In the genomic region with DNA sequence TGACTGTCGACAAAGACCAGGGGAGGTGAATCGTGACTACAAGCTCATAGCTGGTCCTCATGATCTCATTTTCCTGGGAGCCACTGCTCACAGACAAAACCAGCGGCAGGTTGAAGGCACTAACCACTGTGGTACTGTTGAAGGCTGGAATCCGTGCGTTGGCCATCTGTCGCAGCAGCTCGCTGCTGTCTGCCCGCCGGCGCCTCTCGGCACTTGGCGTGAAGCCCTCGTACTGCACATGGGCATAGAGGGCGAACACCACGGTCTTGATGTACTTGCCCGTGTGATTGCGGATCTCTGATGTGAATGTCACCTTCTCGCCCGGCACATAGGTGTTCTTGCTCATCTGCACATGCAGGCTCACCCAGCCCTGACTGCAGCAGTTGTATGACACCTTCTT, we compare ENCODE assay signal across 24 mouse cellular contexts. TPM values are rescaled to one million over a fixed set of nuclear protein-coding genes. Genes with fewer than 3 reads are reported as not detected.
DNase-seq lines count a peak whose midpoint lies in the region; ATAC-seq and TF ChIP-seq lines count a peak whose summit lies in the region.
"Had no signal": no experiment of that assay in that cellular context is flagged by ENCODE, and none has a peak within 500 bp of the region (broad histone marks: within the 10 kb centered on the region; RNA-seq: fewer than 3 reads in every experiment).

No protein-coding gene starts in this region.

- H3K4me1 ChIP-seq in heart, embryonic 16.5 days (ENCODE audit: control insufficient read depth, insufficient read depth, low read length): peaks cover 8% of the 10 kb centered on the region
- peaks cover 23% of the 10 kb centered on the region for H3K4me1 ChIP-seq in cerebellum, adult 2 months (ENCODE audit: control insufficient read depth, insufficient read depth, low read length)

- no peak overlapping the region for H3K9ac ChIP-seq in heart, embryonic 16.5 days (ENCODE audit: low read length)
- H3K9ac ChIP-seq: forebrain, embryonic 13.5 days; intestine, embryonic 15.5 days; kidney, embryonic 15.5 days; liver, embryonic 12.5 days; lung, embryonic 15.5 days; midbrain, embryonic 13.5 days; neural tube, embryonic 15.5 days had no signal

- no peaks in the 10 kb centered on the region for H3K9me3 ChIP-seq in heart, embryonic 16.5 days (replicated peaks; ENCODE audit: control insufficient read depth, low read length)
- H3K9me3 ChIP-seq: forebrain, embryonic 13.5 days; hindbrain, embryonic 10.5 days; intestine, embryonic 15.5 days; kidney, embryonic 15.5 days; liver, embryonic 12.5 days; lung, embryonic 15.5 days; midbrain, embryonic 13.5 days; neural tube, embryonic 15.5 days had no signal

- no peak overlapping the region for H3K4me3 ChIP-seq in heart, embryonic 16.5 days (ENCODE audit: low read length)
- H3K4me3 ChIP-seq in cerebellum, adult 2 months (replicated peaks; ENCODE audit: insufficient read depth, low read depth, low read length): no peak overlapping the region
- H3K4me3 ChIP-seq: forebrain, embryonic 13.5 days; hindbrain, embryonic 10.5 days; intestine, embryonic 15.5 days; kidney, embryonic 15.5 days; liver, embryonic 12.5 days; lung, embryonic 15.5 days; midbrain, embryonic 13.5 days; myocyte; neural tube, embryonic 15.5 days had no signal

- intact Hi-C loops in heart, postnatal 36 days (cut with DNase I): no loop called here

- DNase-seq in heart, postnatal 36 days: no peak
- DNase-seq in right cerebral cortex, postnatal 4 days: peak; percentile 23
- DNase-seq in right cerebral cortex, postnatal 10 days (ENCODE audit: low spot score in 2 of 2): no peak
- DNase-seq in cerebellum, adult 2 months: peak; percentile 69 to 76
- DNase-seq in thymus, postnatal 36 days: peak; percentile 27 to 44
- DNase-seq in frontal cortex, postnatal 25 days (ENCODE audit: low spot score in 2 of 2): no peak
- DNase-seq: adrenal gland, postnatal 36 days; heart, adult 11 months; spleen, adult 18-20 months had no signal

- H3K4me2 ChIP-seq in heart, embryonic 16.5 days (ENCODE audit: low read depth, low read length): no peak overlapping the region
- H3K4me2 ChIP-seq: forebrain, embryonic 13.5 days; intestine, embryonic 15.5 days; kidney, embryonic 15.5 days; liver, embryonic 12.5 days; lung, embryonic 15.5 days; midbrain, embryonic 13.5 days; neural tube, embryonic 15.5 days had no signal

- no peak for TF ChIP-seq CTCF in cerebellum, adult 2 months (IDR thresholded peaks at IDR 0.05; ENCODE audit: borderline replicate concordance, insufficient read depth, low read depth, low read length)

- WGBS in heart, embryonic 16.5 days: 87% methylated on average over 19 of the region's 19 CpGs
- 19% methylated on average over 19 of the region's 19 CpGs for WGBS in cerebellum, adult 2 months

- H3K27me3 ChIP-seq in heart, embryonic 16.5 days (ENCODE audit: control insufficient read depth, insufficient read depth, low read length): no peaks in the 10 kb centered on the region
- no peaks in the 10 kb centered on the region for H3K27me3 ChIP-seq in cerebellum, adult 2 months (ENCODE audit: control insufficient read depth, insufficient read depth, low read length)
- H3K27me3 ChIP-seq: forebrain, embryonic 13.5 days; intestine, embryonic 15.5 days; kidney, embryonic 15.5 days; liver, embryonic 12.5 days; lung, embryonic 15.5 days; midbrain, embryonic 13.5 days; neural tube, embryonic 15.5 days had no signal

- no peak for TF ChIP-seq POLR2A in cerebellum, adult 2 months (IDR thresholded peaks at IDR 0.05; ENCODE audit: borderline replicate concordance, insufficient read depth, low read length)

- H3K27ac ChIP-seq in heart, embryonic 16.5 days (ENCODE audit: low read length): peak overlapping the region; percentile 48; the same call in 1 of the 2 replicates
- no peak overlapping the region for H3K27ac ChIP-seq in cerebellum, adult 2 months (ENCODE audit: insufficient read depth, low read length)
- H3K27ac ChIP-seq: hindbrain, embryonic 10.5 days; intestine, embryonic 15.5 days; kidney, embryonic 15.5 days; liver, embryonic 12.5 days; lung, embryonic 15.5 days; midbrain, embryonic 13.5 days; neural tube, embryonic 15.5 days had no signal

- ATAC-seq in heart, embryonic 16.5 days (replicated peaks; ENCODE audit: extremely low read depth, insufficient read depth, low FRiP score): no peak
- ATAC-seq in erythroblast, adult 5-6 weeks (replicated peaks; ENCODE audit: low FRiP score, poor library complexity, severe bottlenecking): no peak
- ATAC-seq: forebrain, embryonic 13.5 days; intestine, embryonic 15.5 days; liver, embryonic 12.5 days; midbrain, embryonic 13.5 days had no signal

- H3K36me3 ChIP-seq in heart, embryonic 16.5 days (ENCODE audit: control insufficient read depth, insufficient read depth): no peaks in the 10 kb centered on the region
- H3K36me3 ChIP-seq: hindbrain, embryonic 10.5 days; intestine, embryonic 15.5 days; kidney, embryonic 15.5 days; liver, embryonic 12.5 days; lung, embryonic 15.5 days; midbrain, embryonic 13.5 days; neural tube, embryonic 15.5 days had no signal

RNA-seq across cellular contexts. Expression of gene Plin3, which starts 1.6 kb away (rescaled TPM):
- 79.3 and 89.4 TPM in 2 replicates for polyA plus RNA-seq in heart, embryonic 16.5 days (2015; fragmentation: Nextera tagmentation; extraction: Ambion mirVana)
- total RNA-seq in heart, postnatal 36 days (2021): 100 to 1,000 TPM; 183 to 206 TPM
- 15.6 and 20.9 TPM in 2 replicates for polyA plus RNA-seq in cerebellum, adult 2 months (2012; rRNA removed)
- total RNA-seq in erythroblast, adult 5-6 weeks (2015; ENCODE audit: low replicate concordance): 3.1 and 4.0 TPM in 2 replicates
- 5.4 and 5.9 TPM in 2 replicates for total RNA-seq in erythroblast, adult 5-6 weeks (2017; ENCODE audit: low replicate concordance)

RNA-seq across cellular contexts. Expression of gene Arrdc5, which starts 5.8 kb away (rescaled TPM):
- 0.21 TPM in 1 of 2 replicates, not detected in the other for polyA plus RNA-seq in heart, embryonic 16.5 days (2015; fragmentation: Nextera tagmentation; extraction: Ambion mirVana)
- total RNA-seq in heart, postnatal 36 days (2021): not detected
- not detected in 2 replicates for polyA plus RNA-seq in cerebellum, adult 2 months (2012; rRNA removed)
- total RNA-seq in erythroblast, adult 5-6 weeks (2015; ENCODE audit: low replicate concordance): not detected in 2 replicates
- not detected in 2 replicates for total RNA-seq in erythroblast, adult 5-6 weeks (2017; ENCODE audit: low replicate concordance)
- total RNA-seq: adrenal gland, postnatal 36 days; left cerebral cortex, adult 18-20 months had no signal
- polyA plus RNA-seq: forebrain, embryonic 13.5 days; heart, embryonic 14.5 days; hindbrain, embryonic 10.5 days; intestine, embryonic 15.5 days; kidney, embryonic 15.5 days; limb, embryonic 11.5 days; liver, embryonic 12.5 days; lung, embryonic 15.5 days; midbrain, embryonic 13.5 days; myocyte; neural tube, embryonic 15.5 days; stomach, embryonic 14.5 days had no signal

RNA-seq across cellular contexts. Expression of gene Uhrf1, which starts 8.9 kb away (rescaled TPM):
- 76.6 and 94.0 TPM in 2 replicates for polyA plus RNA-seq in heart, embryonic 16.5 days (2015; fragmentation: Nextera tagmentation; extraction: Ambion mirVana)
- total RNA-seq in heart, postnatal 36 days (2021): 1 to 10 TPM; 2.8 to 3.3 TPM
- polyA plus RNA-seq in cerebellum, adult 2 months (2012; rRNA removed): 0.65 and 0.71 TPM in 2 replicates
- total RNA-seq in erythroblast, adult 5-6 weeks (2015; ENCODE audit: low replicate concordance): 34.4 and 53.7 TPM in 2 replicates
- 66.2 and 103 TPM in 2 replicates for total RNA-seq in erythroblast, adult 5-6 weeks (2017; ENCODE audit: low replicate concordance)

RNA-seq across cellular contexts. Expression of gene Ticam1, which starts 17.7 kb away (rescaled TPM):
- polyA plus RNA-seq in heart, embryonic 16.5 days (2015; fragmentation: Nextera tagmentation; extraction: Ambion mirVana): 7.6 and 8.6 TPM in 2 replicates
- total RNA-seq in heart, postnatal 36 days (2021): 1 to 10 TPM; 8.7 to 8.8 TPM
- polyA plus RNA-seq in cerebellum, adult 2 months (2012; rRNA removed): 4.5 and 4.7 TPM in 2 replicates
- total RNA-seq in erythroblast, adult 5-6 weeks (2015; ENCODE audit: low replicate concordance): 2.5 and 5.0 TPM in 2 replicates
- 1.3 and 2.8 TPM in 2 replicates for total RNA-seq in erythroblast, adult 5-6 weeks (2017; ENCODE audit: low replicate concordance)

RNA-seq across cellular contexts. Expression of gene Kdm4b, which starts 31.6 kb away (rescaled TPM):
- polyA plus RNA-seq in heart, embryonic 16.5 days (2015; fragmentation: Nextera tagmentation; extraction: Ambion mirVana): 23.8 and 33.0 TPM in 2 replicates
- 10 to 100 TPM; 38.0 to 40.9 TPM for total RNA-seq in heart, postnatal 36 days (2021)
- 45.8 and 50.9 TPM in 2 replicates for polyA plus RNA-seq in cerebellum, adult 2 months (2012; rRNA removed)
- 1.7 and 5.0 TPM in 2 replicates for total RNA-seq in erythroblast, adult 5-6 weeks (2015; ENCODE audit: low replicate concordance)
- total RNA-seq in erythroblast, adult 5-6 weeks (2017; ENCODE audit: low replicate concordance): 2.9 and 3.5 TPM in 2 replicates

Comparison
In these comparisons a context has a peak if more than half of its experiments do, and no peak if none do; other contexts are left out.
1. DNase-seq: peak in right cerebral cortex, postnatal 4 days (single experiment), cerebellum, adult 2 months (2 of 2) and thymus, postnatal 36 days (2 of 2); none in heart, postnatal 36 days (0 of 2), right cerebral cortex, postnatal 10 days (0 of 2) and frontal cortex, postnatal 25 days (0 of 2).
2. RNA of gene Plin3, which starts 1.6 kb away (total RNA-seq): 183 to 206 TPM in heart, postnatal 36 days; 3.1 to 5.9 TPM in erythroblast, adult 5-6 weeks; every median in the first group is over 10 times any median in the second.
3. RNA of gene Uhrf1, which starts 8.9 kb away (total RNA-seq): 34.4 to 103 TPM in erythroblast, adult 5-6 weeks; 2.8 to 3.3 TPM in heart, postnatal 36 days; every median in the first group is over 4 times any median in the second.